Mouse (Mus musculus) left cerebral cortex, adult 9 months (tissue): Measurements from ENCODE around the gene Tmbim4.

Experiments used
- DNase-seq, 2 experiments: peaks; one replicate each; pipeline ENCODE4 v3.0.0; 2022; ENCODE audit warnings: low spot score in 2 of 2

Gene Tmbim4

DNA sequence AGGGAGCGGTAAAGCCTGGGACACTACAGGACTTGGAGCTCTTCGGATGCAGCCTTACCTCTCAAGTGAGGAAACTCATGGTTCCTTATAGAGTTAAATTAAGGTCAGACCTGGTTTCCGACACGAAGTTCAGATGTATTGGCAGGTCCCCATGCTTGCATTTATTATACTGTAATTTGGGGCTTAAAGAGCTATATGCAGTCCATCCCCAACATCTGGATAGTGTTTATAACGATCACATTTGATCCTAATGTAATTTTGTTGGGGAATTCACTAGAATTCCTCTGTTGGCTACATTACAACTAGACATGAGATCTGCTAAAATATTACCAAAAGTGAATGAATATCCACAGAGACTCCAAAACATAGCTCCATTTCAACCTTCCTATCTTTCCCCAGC lies 44.3 kb downstream of the Tmbim4 start:
- DNase-seq, result no peak

DNA sequence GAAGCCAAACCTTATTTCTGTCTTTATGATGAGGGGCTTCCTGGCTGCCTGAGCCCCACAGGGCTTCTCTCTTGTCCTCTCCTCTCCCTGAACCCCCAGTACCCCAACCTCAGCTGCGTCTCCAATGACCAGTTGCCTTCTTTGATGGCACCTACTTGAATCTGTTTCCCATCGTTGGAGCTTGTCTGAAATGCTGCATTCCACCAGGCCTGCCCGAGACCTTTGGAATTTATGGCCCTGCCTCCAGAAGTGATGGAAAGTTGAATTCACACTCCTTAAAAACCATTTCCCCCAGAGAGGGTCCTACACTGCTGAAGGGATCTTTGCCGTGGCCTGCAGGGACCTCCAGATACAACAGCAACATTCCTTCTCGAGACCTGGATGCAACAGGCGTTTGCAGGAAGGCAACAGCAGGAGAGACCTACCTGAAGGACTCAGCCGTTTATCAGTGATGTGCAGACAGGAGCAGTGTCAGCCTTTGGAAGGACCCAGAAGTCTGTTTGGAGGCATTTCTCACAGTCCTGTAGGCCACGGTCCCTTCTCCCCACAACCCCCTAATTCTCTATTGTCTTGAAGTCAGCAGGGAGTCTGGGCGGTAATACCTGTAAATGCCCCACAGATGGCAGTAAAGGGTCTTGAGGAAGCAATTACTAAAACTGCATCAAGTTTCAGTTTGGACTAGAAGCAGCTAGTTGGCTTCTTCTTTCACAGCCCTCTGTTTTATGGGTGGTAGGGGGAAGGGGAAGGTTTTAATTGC lies 45.8 kb downstream of the Tmbim4 start:
- DNase-seq, result peak in 1 of 2 experiments; percentile 55

GRCm38 (mm10) chr10:120250911-120251683 lies 49.7 kb downstream of the Tmbim4 start:
- DNase-seq, result no peak

- DNase-seq, result no peak
These were observed 50.4 kb downstream of the Tmbim4 start for GRCm38 (mm10) chr10:120251791-120252190.

- DNase-seq, result no peak
These were observed 51.4 kb downstream of the Tmbim4 start for GRCm38 (mm10) chr10:120252800-120253199.

- peak in 1 of 2 experiments; percentile 60 for DNase-seq
These were observed 55.8 kb downstream of the Tmbim4 start for GRCm38 (mm10) chr10:120257231-120257630.

- DNase-seq, result no peak
These were observed 66.4 kb downstream of the Tmbim4 start for GRCm38 (mm10) chr10:120267790-120268189.

DNA sequence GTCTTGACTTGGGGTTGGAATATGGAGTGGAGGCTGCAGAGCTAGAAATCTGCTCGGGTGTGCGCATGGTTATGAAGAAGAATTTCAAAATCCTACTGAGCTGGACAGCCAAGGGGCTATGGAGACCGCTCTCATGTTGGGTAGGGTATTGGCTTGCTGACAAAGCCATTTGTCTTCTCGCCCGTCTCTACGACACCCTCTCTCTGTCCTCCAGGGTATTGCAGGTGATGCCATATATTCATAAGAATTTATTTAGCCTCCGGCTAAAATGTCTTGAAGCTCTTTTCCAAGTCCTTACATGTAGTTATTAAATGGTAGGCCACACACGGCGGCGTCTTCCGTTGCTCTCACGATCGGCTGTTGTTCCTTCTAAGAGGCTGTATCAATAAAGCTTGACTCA lies 68.6 kb downstream of the Tmbim4 start:
- DNase-seq, result no peak

DNA sequence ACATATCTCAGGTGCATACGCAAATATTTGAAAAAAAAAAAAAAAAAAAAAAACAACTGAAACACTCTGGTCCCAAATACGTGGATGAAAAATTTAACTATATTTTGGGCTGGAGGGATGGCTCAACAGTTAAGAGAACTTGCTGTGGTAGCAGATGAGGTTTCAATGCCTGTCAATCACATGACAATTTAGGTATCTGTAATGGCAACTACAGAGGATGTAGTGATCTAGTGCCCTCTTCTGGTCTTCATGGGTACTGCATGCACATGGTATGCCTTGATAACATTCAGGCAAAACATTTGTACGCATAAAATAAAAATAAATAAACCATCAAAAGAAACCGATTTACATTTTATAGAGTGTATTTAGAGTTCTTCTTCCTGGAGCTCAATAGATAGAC lies 69.4 kb downstream of the Tmbim4 start:
- peak in 1 of 2 experiments; percentile 22 for DNase-seq

- no peak for DNase-seq
These were observed 69.9 kb downstream of the Tmbim4 start for GRCm38 (mm10) chr10:120271318-120271717.

- no peak for DNase-seq
These were observed 70.5 kb downstream of the Tmbim4 start for GRCm38 (mm10) chr10:120271879-120272269.

DNA sequence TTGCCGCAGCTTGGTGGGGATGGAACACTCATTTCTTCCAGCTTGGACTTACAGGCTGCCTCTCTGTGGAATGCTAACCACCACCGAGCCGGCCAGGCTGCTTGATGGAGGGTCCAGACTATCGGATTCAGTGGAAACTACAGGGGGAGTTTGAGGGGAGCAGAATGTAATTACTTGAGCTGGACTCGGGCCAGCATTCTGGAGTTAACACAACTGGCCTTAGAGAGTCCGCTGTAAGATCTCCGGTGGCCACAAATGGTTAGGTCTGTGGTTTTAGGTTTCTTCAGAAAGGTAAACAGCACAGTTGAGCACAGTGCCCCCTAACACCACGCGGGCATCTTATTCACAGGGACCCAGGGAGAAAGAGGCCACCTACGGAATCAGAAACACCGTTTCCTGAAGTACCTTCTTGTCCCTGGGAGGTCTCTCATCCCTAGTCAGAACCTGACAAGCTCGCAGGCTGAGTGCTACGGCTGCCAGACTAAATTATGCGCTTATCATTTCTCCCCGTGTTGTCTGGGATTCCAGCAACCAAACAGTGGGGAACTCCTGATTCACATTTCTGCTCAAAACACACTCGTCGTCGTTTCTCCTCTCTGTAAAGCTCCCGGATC lies 71.0 kb downstream of the Tmbim4 start:
- no peak for DNase-seq

- DNase-seq, result no peak
These were observed 71.9 kb downstream of the Tmbim4 start for GRCm38 (mm10) chr10:120273335-120273734.
